Mouse (Mus musculus) olfactory bulb, adult 2 months (tissue): ENCODE measurements around the gene Gsk3b. TPM values are rescaled to one million over a fixed set of nuclear protein-coding genes. Genes with fewer than 3 reads are reported as not detected.
A peak's percentile ranks its signal among the peaks of the same experiment; 100 is the strongest.

Source experiments
- H3K27ac ChIP-seq: fragments of 200-500 bp; 2 replicates; pipeline ENCODE4 v1.5.1; 2012; ENCODE audit warnings: low read depth, low read length; ENCODE audit not compliant: insufficient read depth
- H3K4me1 ChIP-seq: fragments of 200-500 bp; 2 replicates; pipeline ENCODE4 v1.6.1; 2012; ENCODE audit warnings: low read length; ENCODE audit not compliant: control insufficient read depth, insufficient read depth
- H3K4me3 ChIP-seq: fragments of 200-500 bp; 2 replicates; pipeline ENCODE4 v1.5.1; 2012; ENCODE audit warnings: mild to moderate bottlenecking, low read depth, low read length, moderate library complexity; ENCODE audit not compliant: insufficient read depth
- CTCF ChIP-seq: fragments of 200-500 bp; IDR thresholded peaks from 2 replicates; pipeline ENCODE4 v1.5.1; 2012; ENCODE audit warnings: low read depth, mild to moderate bottlenecking, low read length, moderate library complexity; ENCODE audit not compliant: insufficient read depth
- POLR2A ChIP-seq: fragments of 200-500 bp; IDR thresholded peaks from 2 replicates; pipeline ENCODE4 v1.6.1; 2012; ENCODE audit warnings: mild to moderate bottlenecking, low read depth, low read length, moderate library complexity; ENCODE audit not compliant: insufficient read depth
- WGBS: fragments of 180-500 bp; shearing (Covaris S2); methylation state at CpG from one replicate; pipeline ENCODE4 v1.1.7; 2018; 5-methylcytosine and 5-hydroxymethylcytosine counted together
- polyA plus RNA-seq: library from polyadenylated mRNA; stranded (reverse); fragments of >200 nt; gene quantifications from 2 replicates; pipeline ENCODE4 v1.2.4, GENCODE M21; 2012; ENCODE audit warnings: low replicate concordance; ENCODE audit not compliant: missing spikeins, insufficient read depth, insufficient read length

The Gsk3b gene
- polyA plus RNA-seq, 1 experiment: 135 TPM

- WGBS: 70% methylated on average over 1 of the region's 1 CpGs
- no peak for TF ChIP-seq POLR2A
- no peak for TF ChIP-seq CTCF
- H3K4me1 ChIP-seq: no peaks in the 10 kb centered on the region
- no peak overlapping the region for H3K27ac ChIP-seq
- no peak overlapping the region for H3K4me3 ChIP-seq
Observed at GRCm38 (mm10) chr16:38080201-38080600, 8.6 kb upstream of the Gsk3b start.

GRCm38 (mm10) chr16:38087231-38087630 is 1.6 kb upstream of the Gsk3b start:
- TF ChIP-seq POLR2A: no peak
- no peak for TF ChIP-seq CTCF
- Histone ChIP-seq H3K4me3 (no peak overlapping the region), H3K4me1 (no peaks in the 10 kb centered on the region), H3K27ac (0 out of 2 replicates have a peak overlapping the region, but pooled peaks have one; percentile 33)
- WGBS: 10% methylated on average over 10 of the region's 10 CpGs

GRCm38 (mm10) chr16:38087645-38088125 is 1.1 kb upstream of the Gsk3b start:
- Histone ChIP-seq H3K4me3 (peak overlapping the region; percentile 92), H3K27ac (peak overlapping the region; percentile 99), H3K4me1 (no peaks in the 10 kb centered on the region)
- TF ChIP-seq POLR2A: no peak
- no peak for TF ChIP-seq CTCF
- WGBS: 2% methylated on average over 11 of the region's 11 CpGs

GRCm38 (mm10) chr16:38088126-38088628 is 624 bp upstream of the Gsk3b start:
- WGBS: under 1% methylated on average over 39 of the region's 40 CpGs
- H3K4me3 ChIP-seq: peak overlapping the region; percentile 92
- H3K4me1 ChIP-seq: no peaks in the 10 kb centered on the region

GRCm38 (mm10) chr16:38089447-38090170 is 808 bp downstream of the Gsk3b start:
- H3K4me1 ChIP-seq: no peaks in the 10 kb centered on the region
- WGBS: under 1% methylated on average over 76 of the region's 76 CpGs
- TF ChIP-seq CTCF (no peak), POLR2A (peak; percentile 61; the same call in 1 of the 2 replicates)
- peak overlapping the region; percentile 98 for H3K27ac ChIP-seq
- H3K4me3 ChIP-seq: peak overlapping the region; percentile 97

More at GRCm38 (mm10) chr16:38088126-38088628, 624 bp upstream of the Gsk3b start:
- H3K27ac ChIP-seq: peak overlapping the region; percentile 99
- TF ChIP-seq CTCF (no peak), POLR2A (no peak)

GRCm38 (mm10) chr16:38090341-38091005 is 1.7 kb downstream of the Gsk3b start:
- under 1% methylated on average over 17 of the region's 17 CpGs for WGBS
- H3K27ac ChIP-seq: 0 out of 2 replicates have a peak overlapping the region, but pooled peaks have one; percentile 60
- no peak for TF ChIP-seq CTCF
- no peak for TF ChIP-seq POLR2A
- 0 out of 2 replicates have a peak, but pooled peaks cover 1% of the 10 kb centered on the region for H3K4me1 ChIP-seq
- peak overlapping the region; percentile 97 for H3K4me3 ChIP-seq

GRCm38 (mm10) chr16:38091041-38091440 is 2.2 kb downstream of the Gsk3b start:
- TF ChIP-seq POLR2A (no peak), CTCF (no peak)
- peaks cover 6% of the 10 kb centered on the region; the same call in 1 of the 2 replicates for H3K4me1 ChIP-seq
- WGBS: under 1% methylated on average over 5 of the region's 5 CpGs
- peak overlapping the region; percentile 97 for H3K4me3 ChIP-seq
- no peak overlapping the region for H3K27ac ChIP-seq

- 1% methylated on average over 5 of the region's 5 CpGs for WGBS
- no peak overlapping the region for H3K27ac ChIP-seq
- H3K4me1 ChIP-seq: peaks cover 8% of the 10 kb centered on the region
- no peak overlapping the region for H3K4me3 ChIP-seq
- TF ChIP-seq CTCF (no peak), POLR2A (no peak)
Observed at GRCm38 (mm10) chr16:38091706-38092105, 2.9 kb downstream of the Gsk3b start.

GRCm38 (mm10) chr16:38092598-38092997 is 3.8 kb downstream of the Gsk3b start:
- TF ChIP-seq CTCF (no peak), POLR2A (no peak)
- no peak overlapping the region for H3K27ac ChIP-seq
- peaks cover 11% of the 10 kb centered on the region for H3K4me1 ChIP-seq
- peak overlapping the region; percentile 56 for H3K4me3 ChIP-seq
- WGBS: 2% methylated on average over 4 of the region's 4 CpGs
